Mouse (Mus musculus) heart, postnatal 4 days (tissue): Measurements from ENCODE around the gene Nkx2-4. TPM values are rescaled to one million over a fixed set of nuclear protein-coding genes. Genes with fewer than 3 reads are reported as not detected.

Source experiments
- DNase-seq: peaks from one replicate; pipeline ENCODE4 v3.0.0; 2021
- total RNA-seq, 2 experiments: library from RNA; stranded (reverse); gene quantifications; 2 replicates each; pipeline ENCODE4 v1.2.3; 2021

The Nkx2-4 gene
- total RNA-seq, result not detected

- DNase-seq, result peak; percentile 6
These were observed at the start of gene Nkx2-4 for GRCm38 (mm10) chr2:147085072-147085870. Gene Nkx2-4, minus strand, starts transcription at chr2:147085445.

GRCm38 (mm10) chr2:147127366-147127765 is 42.1 kb upstream of the Nkx2-4 start:
- no peak for DNase-seq

GRCm38 (mm10) chr2:147119736-147120135 is 34.5 kb upstream of the Nkx2-4 start:
- DNase-seq, result no peak

- no peak for DNase-seq
These were observed 1.2 kb upstream of the Nkx2-4 start for GRCm38 (mm10) chr2:147086441-147086840.

GRCm38 (mm10) chr2:147085937-147086336 is 692 bp upstream of the Nkx2-4 start:
- DNase-seq, result no peak

GRCm38 (mm10) chr2:147084366-147085071 is 726 bp downstream of the Nkx2-4 start:
- DNase-seq, result peak; percentile 14

GRCm38 (mm10) chr2:147083471-147084365 is 1.5 kb downstream of the Nkx2-4 start:
- DNase-seq, result peak; percentile 11

GRCm38 (mm10) chr2:147082391-147082790 is 2.9 kb downstream of the Nkx2-4 start:
- no peak for DNase-seq

- no peak for DNase-seq
These were observed 10.8 kb downstream of the Nkx2-4 start for GRCm38 (mm10) chr2:147074399-147074798.

GRCm38 (mm10) chr2:147073962-147074361 is 11.3 kb downstream of the Nkx2-4 start:
- no peak for DNase-seq

- DNase-seq, result no peak
These were observed 14.9 kb downstream of the Nkx2-4 start for GRCm38 (mm10) chr2:147070305-147070704.

GRCm38 (mm10) chr2:147069077-147069476 is 16.2 kb downstream of the Nkx2-4 start:
- DNase-seq, result no peak

- DNase-seq, result no peak
These were observed 17.6 kb downstream of the Nkx2-4 start for GRCm38 (mm10) chr2:147067480-147068246.

- DNase-seq, result no peak
These were observed 31.9 kb downstream of the Nkx2-4 start for GRCm38 (mm10) chr2:147053229-147053892.

- DNase-seq, result no peak
These were observed 38.2 kb downstream of the Nkx2-4 start for GRCm38 (mm10) chr2:147047051-147047450.

GRCm38 (mm10) chr2:147035864-147036263 is 49.4 kb downstream of the Nkx2-4 start:
- DNase-seq, result no peak

Other genes starting within 250 kb of the Nkx2-4 start
- 10 to 100 TPM; 34.7 to 40.7 TPM for gene Kiz, start 229.6 kb downstream of the Nkx2-4 start, total RNA-seq
- 10 to 100 TPM; 49.7 to 56.8 TPM for gene Xrn2, start 72.4 kb downstream of the Nkx2-4 start, total RNA-seq
- not detected for gene Nkx2-2, start 108.8 kb upstream of the Nkx2-4 start, total RNA-seq